Mouse (Mus musculus): Measurements from ENCODE around the gene Pde10a. TPM values are rescaled to one million over a fixed set of nuclear protein-coding genes. Genes with fewer than 3 reads are reported as not detected.

Pde10a gene
- not detected for polyA plus RNA-seq (2017; shearing (Covaris generic))

DNA sequence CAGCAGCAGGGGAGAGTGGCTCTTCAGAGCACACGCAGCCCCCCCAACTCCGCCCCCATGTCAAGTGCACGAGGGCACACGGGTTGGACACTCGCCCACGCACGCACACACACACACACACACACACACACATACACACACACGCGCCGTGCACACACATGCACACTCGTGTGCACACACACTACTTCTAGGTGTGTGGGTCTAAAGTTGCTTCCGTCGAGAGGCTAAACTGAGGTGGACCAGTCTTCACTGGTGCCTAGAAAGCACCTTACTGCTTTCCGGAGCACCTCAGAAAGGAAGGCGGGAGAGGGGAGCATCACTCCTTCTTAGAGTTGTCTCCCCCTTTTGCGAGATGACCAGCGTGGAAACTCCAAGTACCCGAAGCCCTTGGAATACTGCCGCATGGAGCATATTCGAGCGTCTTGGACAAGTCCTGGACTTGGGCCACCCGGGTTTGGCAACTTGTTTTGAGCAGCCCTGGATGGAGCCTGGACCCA is at the start of gene Pde10a:
Gene Pde10a (plus strand): TSS at position 148 of the 497 bp plus-strand sequence.

DNA sequence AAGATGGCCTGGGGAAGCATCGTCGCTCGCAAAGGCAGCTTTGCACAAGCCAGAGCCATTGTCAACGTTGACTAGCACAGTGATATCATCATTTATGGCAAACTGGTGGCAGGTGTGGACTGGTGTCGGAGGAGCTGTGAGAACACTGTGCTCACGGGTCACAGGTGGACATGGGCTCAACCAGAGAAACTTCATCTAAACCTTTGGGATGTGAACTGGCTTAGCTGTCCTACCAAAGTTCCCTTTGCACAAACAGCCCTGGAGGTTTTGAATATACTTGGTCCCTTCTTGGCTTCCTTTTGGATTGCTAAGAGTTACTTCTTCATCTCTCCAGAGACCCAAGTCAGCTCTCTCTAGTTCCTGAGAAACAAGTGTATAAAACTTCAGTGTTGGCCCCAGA is 41.7 kb downstream of the Pde10a start, which contains the start of gene Gm17087:
Gene Gm17087 (minus strand): TSS at position 101 of the 400 bp plus-strand sequence.

DNA sequence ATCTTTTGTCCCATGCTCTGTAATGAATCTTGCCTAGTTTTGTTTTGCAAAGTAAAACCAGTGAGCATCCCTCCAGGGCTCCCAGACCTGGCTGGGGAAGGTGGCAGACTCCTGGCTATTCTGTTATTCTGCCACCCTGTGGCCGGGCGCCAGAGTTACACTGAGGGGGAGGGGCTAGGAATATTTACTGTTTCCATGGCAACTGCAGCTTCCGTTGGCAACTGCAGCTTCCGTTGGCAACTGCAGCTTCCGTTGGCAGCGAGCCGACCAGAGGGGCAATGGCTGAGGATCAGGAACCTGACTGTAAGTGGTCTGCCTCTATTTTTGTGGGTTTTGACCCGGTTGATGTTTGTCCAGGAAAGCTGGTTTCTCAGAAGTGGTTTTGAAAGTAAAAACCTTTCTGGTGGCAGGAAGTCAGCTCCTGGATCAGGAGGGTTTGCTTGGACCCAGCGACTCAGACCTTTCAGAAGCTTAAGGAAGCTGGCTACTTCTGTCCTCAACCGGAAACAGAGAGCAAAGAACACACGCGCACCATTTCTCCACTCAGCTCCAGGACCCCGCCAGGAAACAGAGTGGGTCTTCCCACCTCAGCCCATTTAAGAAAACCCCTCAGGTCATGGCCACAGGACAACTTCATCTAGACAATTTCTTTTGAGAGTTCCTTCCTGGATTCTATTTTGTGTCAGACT is 463.1 kb downstream of the Pde10a start, which contains the start of gene 1700010I14Rik:
Gene 1700010I14Rik (plus strand): TSS at position 215 of the 689 bp plus-strand sequence.

Other genes with a start within 250 kb of the Pde10a start
- 140 TPM for gene Mpc1, start 242.5 kb upstream of the Pde10a start, polyA plus RNA-seq (2017; shearing (Covaris generic))
- gene Sft2d1, start 214.3 kb upstream of the Pde10a start, polyA plus RNA-seq (2017; shearing (Covaris generic)), result 175 TPM
- 0.15 TPM for gene Prr18, start 187.9 kb upstream of the Pde10a start, polyA plus RNA-seq (2017; shearing (Covaris generic))
- 0.46 TPM for gene T2, start 169.4 kb upstream of the Pde10a start, polyA plus RNA-seq (2017; shearing (Covaris generic))
- not detected for gene T, start 90.9 kb upstream of the Pde10a start, polyA plus RNA-seq (2017; shearing (Covaris generic))
- 1.1 TPM for gene Gm17087, start 41.6 kb downstream of the Pde10a start, polyA plus RNA-seq (2017; shearing (Covaris generic))

All from effector memory CD4-positive, alpha-beta T cell, adult 5 months (primary cell).